Mouse (Mus musculus): Measurements from ENCODE around the gene Rtkn2. TPM values are rescaled to one million over a fixed set of nuclear protein-coding genes. Genes with fewer than 3 reads are reported as not detected.
"Not testable (repeated sequence)": the region's sequence is repeated elsewhere in the genome, so short reads cannot be mapped to it uniquely, and the experiment has no call there.

Rtkn2 gene
- polyA plus RNA-seq, 1 experiment from 2014 or later, result 8.9 TPM

DNA sequence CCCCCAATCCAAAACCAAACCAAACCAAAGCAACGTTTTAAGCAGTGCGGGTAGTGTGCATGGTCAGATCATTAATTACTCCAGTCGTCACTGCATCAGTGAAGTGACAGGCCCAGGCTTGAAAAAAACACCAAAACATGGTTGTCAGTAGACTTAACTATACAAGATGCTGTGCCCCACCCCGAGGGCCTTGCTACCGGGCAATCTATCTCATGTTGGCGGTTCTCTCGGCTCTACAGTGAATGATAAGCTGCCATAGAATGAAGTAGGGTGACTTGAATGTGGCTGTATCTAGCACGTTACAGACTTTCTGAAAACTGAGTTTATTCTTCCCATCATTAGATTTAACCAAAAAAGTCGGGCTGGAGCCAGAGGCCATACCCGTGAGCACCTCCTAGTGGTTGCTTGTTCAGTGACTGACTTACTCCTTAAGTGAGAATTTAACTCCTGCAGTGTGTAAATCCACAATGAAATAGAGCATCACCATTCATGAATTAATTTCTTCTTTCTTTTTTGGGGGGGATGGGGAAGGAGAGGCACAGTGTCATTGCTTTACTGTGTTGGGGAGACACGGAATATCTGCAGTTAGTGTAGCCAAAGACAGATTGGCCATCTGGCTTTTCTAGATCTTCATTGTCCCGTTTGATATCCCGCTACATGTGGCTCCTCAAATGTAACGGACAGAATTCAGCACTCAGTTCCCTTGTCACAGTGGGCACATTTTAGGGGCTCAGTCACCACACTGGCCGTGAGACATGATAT is 110.2 kb downstream of the Rtkn2 start:
- 0 out of 2 replicates have a peak, but pooled peaks cover 6% of the 10 kb centered on the region for H3K36me3 ChIP-seq
- WGBS, result 78% methylated on average over 15 of the region's 15 CpGs
- no peak for ATAC-seq
- no peak overlapping the region for H3K9ac ChIP-seq (replicated peaks)
- H3K27me3 ChIP-seq, result no peaks in the 10 kb centered on the region
- H3K4me2 ChIP-seq (replicated peaks), result no peak overlapping the region
- no peak overlapping the region for H3K4me3 ChIP-seq (replicated peaks)
- H3K27ac ChIP-seq, result no peak overlapping the region
- H3K4me1 ChIP-seq (replicated peaks), result no peaks in the 10 kb centered on the region
- no peaks in the 10 kb centered on the region for H3K9me3 ChIP-seq

GRCm38 (mm10) chr10:68090197-68090535 is 110.8 kb downstream of the Rtkn2 start:
- no peaks in the 10 kb centered on the region for H3K9me3 ChIP-seq
- no peak for ATAC-seq

GRCm38 (mm10) chr10:68090544-68090943 is 111.2 kb downstream of the Rtkn2 start:
- H3K9ac ChIP-seq (replicated peaks), result no peak overlapping the region
- no peak overlapping the region for H3K27ac ChIP-seq
- H3K4me2 ChIP-seq (replicated peaks), result no peak overlapping the region
- no peaks in the 10 kb centered on the region for H3K4me1 ChIP-seq (replicated peaks)
- ATAC-seq, result no peak
- H3K36me3 ChIP-seq, result peaks cover 12% of the 10 kb centered on the region; the same call in 1 of the 2 replicates
- H3K4me3 ChIP-seq (replicated peaks), result no peak overlapping the region
- H3K27me3 ChIP-seq, result no peaks in the 10 kb centered on the region
- 87% methylated on average over 3 of the region's 3 CpGs for WGBS
- no peaks in the 10 kb centered on the region for H3K9me3 ChIP-seq

More at GRCm38 (mm10) chr10:68090197-68090535, 110.8 kb downstream of the Rtkn2 start:
- Histone ChIP-seq H3K36me3 (peaks cover 11% of the 10 kb centered on the region; the same call in 1 of the 2 replicates), H3K4me1 (replicated peaks) (no peaks in the 10 kb centered on the region), H3K4me2 (replicated peaks) (no peak overlapping the region), H3K9ac (replicated peaks) (no peak overlapping the region), H3K4me3 (replicated peaks) (no peak overlapping the region), H3K27ac (no peak overlapping the region), H3K27me3 (no peaks in the 10 kb centered on the region)
- WGBS, result 76% methylated on average over 4 of the region's 4 CpGs

DNA sequence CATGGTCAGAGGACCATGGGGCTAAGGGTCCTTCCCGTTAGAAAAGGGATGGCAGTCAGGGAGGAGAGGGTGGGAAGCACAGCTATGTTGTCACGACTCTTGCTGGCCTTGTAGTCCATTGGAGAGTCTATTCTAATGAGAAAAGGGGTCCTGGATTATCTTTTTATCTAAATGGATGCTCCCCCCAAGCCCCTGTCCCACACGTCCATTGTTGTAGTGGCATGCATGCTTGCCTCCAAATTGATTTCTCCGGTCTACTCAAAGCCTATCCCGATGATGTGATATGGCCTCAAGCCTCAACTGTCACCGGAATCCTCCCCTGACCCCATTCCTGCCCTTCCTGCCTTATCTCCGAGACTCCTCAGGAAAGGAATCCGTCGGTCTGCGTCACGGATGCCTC is 111.6 kb downstream of the Rtkn2 start:
- no peak overlapping the region for H3K4me3 ChIP-seq (replicated peaks)
- H3K36me3 ChIP-seq, result peaks cover 14% of the 10 kb centered on the region
- H3K9ac ChIP-seq (replicated peaks), result no peak overlapping the region
- no peaks in the 10 kb centered on the region for H3K4me1 ChIP-seq (replicated peaks)
- H3K9me3 ChIP-seq, result no peaks in the 10 kb centered on the region
- no peak for ATAC-seq
- H3K27me3 ChIP-seq, result no peaks in the 10 kb centered on the region
- no peak overlapping the region for H3K4me2 ChIP-seq (replicated peaks)
- H3K27ac ChIP-seq, result no peak overlapping the region
- 82% methylated on average over 11 of the region's 11 CpGs for WGBS

GRCm38 (mm10) chr10:68091840-68092239 is 112.5 kb downstream of the Rtkn2 start:
- no peak overlapping the region for H3K4me2 ChIP-seq (replicated peaks)
- H3K9ac ChIP-seq (replicated peaks), result no peak overlapping the region
- no peaks in the 10 kb centered on the region for H3K27me3 ChIP-seq
- no peaks in the 10 kb centered on the region for H3K9me3 ChIP-seq
- no peak for ATAC-seq
- H3K36me3 ChIP-seq, result peaks cover 22% of the 10 kb centered on the region
- WGBS, result 91% methylated on average over 4 of the region's 4 CpGs
- H3K4me3 ChIP-seq (replicated peaks), result no peak overlapping the region
- no peaks in the 10 kb centered on the region for H3K4me1 ChIP-seq (replicated peaks)
- no peak overlapping the region for H3K27ac ChIP-seq

DNA sequence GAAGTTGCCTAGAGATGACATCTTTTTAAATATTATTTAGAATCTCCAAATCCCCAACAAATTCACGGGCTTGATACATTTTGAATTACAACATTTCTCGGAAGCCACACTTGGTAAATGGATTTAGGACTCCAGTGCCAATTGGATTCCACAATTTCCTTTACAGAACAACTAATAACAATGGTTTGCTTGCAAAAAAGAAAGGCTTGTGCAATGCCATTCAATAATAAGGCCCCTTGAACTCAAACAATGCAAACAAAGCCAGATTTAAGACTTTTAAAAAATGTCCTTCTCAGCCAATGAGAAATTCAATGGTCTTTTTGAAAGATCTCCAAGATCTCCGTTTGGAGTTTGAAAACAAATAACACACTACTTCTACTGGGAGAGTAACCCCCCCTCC is 114.1 kb downstream of the Rtkn2 start:
- peaks cover 38% of the 10 kb centered on the region for H3K36me3 ChIP-seq

GRCm38 (mm10) chr10:68095136-68095535 is 115.8 kb downstream of the Rtkn2 start:
- Histone ChIP-seq H3K4me1 (replicated peaks) (no peaks in the 10 kb centered on the region), H3K9me3 (no peaks in the 10 kb centered on the region), H3K36me3 (peaks cover 40% of the 10 kb centered on the region), H3K9ac (replicated peaks) (no peak overlapping the region), H3K27ac (no peak overlapping the region), H3K4me2 (replicated peaks) (no peak overlapping the region), H3K27me3 (no peaks in the 10 kb centered on the region), H3K4me3 (replicated peaks) (no peak overlapping the region)
- ATAC-seq, result no peak
- 87% methylated on average over 2 of the region's 2 CpGs for WGBS

More for the DNA sequence above, 114.1 kb downstream of the Rtkn2 start:
- Histone ChIP-seq H3K4me3 (replicated peaks) (no peak overlapping the region), H3K4me2 (replicated peaks) (no peak overlapping the region), H3K4me1 (replicated peaks) (no peaks in the 10 kb centered on the region), H3K27ac (no peak overlapping the region), H3K9me3 (no peaks in the 10 kb centered on the region), H3K9ac (replicated peaks) (no peak overlapping the region), H3K27me3 (no peaks in the 10 kb centered on the region)
- 54% methylated on average over 3 of the region's 3 CpGs for WGBS
- no peak for ATAC-seq

DNA sequence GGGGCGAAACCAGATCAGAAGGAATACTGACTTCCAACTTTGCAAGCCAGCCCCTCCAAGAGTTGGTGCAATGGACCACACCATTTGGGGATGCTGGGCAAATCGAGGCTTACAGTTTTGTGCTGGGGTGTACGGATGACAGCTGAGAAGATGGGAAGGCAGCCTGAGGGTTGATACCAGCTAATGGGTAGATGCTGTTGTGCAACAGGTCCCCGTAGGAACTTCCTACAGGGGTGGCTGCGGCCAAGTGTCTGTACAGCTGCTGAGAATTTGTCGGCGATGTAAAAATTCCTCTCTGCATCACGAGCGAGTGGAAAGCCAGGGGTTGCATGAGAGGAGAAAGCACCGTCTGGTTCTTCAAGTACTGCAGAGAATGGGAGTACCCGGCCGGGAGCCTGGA is 117.0 kb downstream of the Rtkn2 start:
- ATAC-seq, result no peak
- H3K27me3 ChIP-seq, result no peaks in the 10 kb centered on the region
- H3K9ac ChIP-seq (replicated peaks), result no peak overlapping the region

DNA sequence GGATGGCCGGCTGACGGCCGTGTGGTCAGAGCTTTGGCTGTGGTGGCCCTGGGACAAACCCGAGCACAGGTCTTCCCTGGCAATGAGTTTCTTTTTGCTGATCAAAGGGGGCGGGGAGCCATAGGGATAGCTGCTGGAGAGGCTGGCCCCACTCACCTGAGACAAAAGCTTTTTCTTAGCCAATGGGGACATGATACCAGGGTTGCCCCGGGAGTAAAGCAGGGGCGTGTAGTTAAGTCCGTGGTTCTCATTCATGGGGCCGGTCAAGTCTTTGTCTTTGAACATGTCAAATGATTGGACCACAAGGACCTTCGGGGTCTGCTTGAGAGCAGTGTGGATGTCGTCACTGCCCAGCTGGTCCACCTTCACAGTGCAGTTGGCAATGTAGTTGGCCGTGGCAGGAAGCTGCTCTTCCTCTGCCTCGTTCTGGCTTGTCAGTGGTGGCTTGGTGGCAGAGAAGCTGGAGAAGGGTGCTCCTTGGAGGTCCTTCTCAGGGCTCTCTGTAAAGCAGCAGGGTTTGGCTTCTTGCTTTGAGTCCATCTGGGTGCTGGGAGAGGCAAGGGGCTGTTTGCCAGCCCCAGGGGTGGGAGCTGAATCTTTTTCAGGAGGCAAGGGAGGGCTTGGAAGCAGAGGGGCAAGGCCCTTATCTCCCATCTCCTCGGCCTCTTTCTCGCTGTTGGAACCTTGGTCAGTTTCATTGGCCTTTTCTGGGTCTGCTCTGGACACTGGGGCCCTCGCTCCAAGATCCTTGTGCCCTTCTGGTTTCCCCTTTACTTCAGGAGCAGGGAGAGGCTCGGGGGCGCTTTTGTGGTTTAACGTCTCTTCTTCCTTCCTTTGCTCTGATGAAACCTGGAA is 118.7 kb downstream of the Rtkn2 start:
- Histone ChIP-seq H3K36me3 (peaks cover 45% of the 10 kb centered on the region), H3K4me3 (replicated peaks) (no peak overlapping the region), H3K4me1 (replicated peaks) (no peaks in the 10 kb centered on the region), H3K9me3 (no peaks in the 10 kb centered on the region), H3K9ac (replicated peaks) (no peak overlapping the region), H3K4me2 (replicated peaks) (no peak overlapping the region), H3K27ac (no peak overlapping the region), H3K27me3 (no peaks in the 10 kb centered on the region)
- WGBS, result 92% methylated on average over 19 of the region's 19 CpGs
- ATAC-seq, result no peak

More for the DNA sequence above, 117.0 kb downstream of the Rtkn2 start:
- 96% methylated on average over 12 of the region's 12 CpGs for WGBS
- H3K9me3 ChIP-seq, result no peaks in the 10 kb centered on the region
- no peak overlapping the region for H3K4me3 ChIP-seq (replicated peaks)
- H3K4me2 ChIP-seq (replicated peaks), result no peak overlapping the region
- H3K4me1 ChIP-seq (replicated peaks), result no peaks in the 10 kb centered on the region
- peaks cover 45% of the 10 kb centered on the region for H3K36me3 ChIP-seq
- no peak overlapping the region for H3K27ac ChIP-seq

GRCm38 (mm10) chr10:68099801-68100200 is 120.4 kb downstream of the Rtkn2 start:
- not testable (repeated sequence) for ATAC-seq; H3K27me3 ChIP-seq; H3K9ac ChIP-seq (replicated peaks); H3K4me2 ChIP-seq (replicated peaks); H3K4me3 ChIP-seq (replicated peaks); H3K9me3 ChIP-seq; H3K27ac ChIP-seq
- 93% methylated on average over 7 of the region's 7 CpGs for WGBS
- Histone ChIP-seq H3K36me3 (peaks cover 37% of the 10 kb centered on the region), H3K4me1 (replicated peaks) (peaks cover 13% of the 10 kb centered on the region)

DNA sequence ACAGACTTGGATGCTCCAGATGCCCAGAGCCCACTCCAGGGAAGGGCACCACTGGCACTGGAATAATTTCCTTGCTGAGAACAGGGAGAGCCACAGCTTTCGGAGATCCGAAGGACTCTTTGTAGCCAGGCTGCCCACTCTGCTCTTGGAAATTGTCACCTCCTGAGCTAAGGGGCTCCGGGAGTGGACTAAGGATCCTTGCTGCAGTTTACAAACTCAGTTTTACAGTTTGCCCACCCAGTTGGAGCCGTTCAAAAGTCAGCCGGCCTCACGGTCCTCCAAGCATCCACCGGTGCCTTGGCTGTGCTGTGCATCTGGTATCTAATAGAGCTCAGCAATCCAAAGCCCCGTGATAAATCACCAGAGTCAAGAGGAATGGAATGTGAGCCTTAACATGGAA is 121.1 kb downstream of the Rtkn2 start:
- Histone ChIP-seq H3K9me3 (no peaks in the 10 kb centered on the region), H3K4me3 (replicated peaks) (no peak overlapping the region), H3K27ac (no peak overlapping the region), H3K9ac (replicated peaks) (no peak overlapping the region), H3K36me3 (peaks cover 33% of the 10 kb centered on the region), H3K4me2 (replicated peaks) (no peak overlapping the region), H3K4me1 (replicated peaks) (peaks cover 20% of the 10 kb centered on the region), H3K27me3 (no peaks in the 10 kb centered on the region)
- ATAC-seq, result no peak
- WGBS, result 92% methylated on average over 8 of the region's 8 CpGs

- Histone ChIP-seq H3K36me3 (peaks cover 29% of the 10 kb centered on the region), H3K4me2 (replicated peaks) (no peak overlapping the region), H3K27ac (no peak overlapping the region), H3K9me3 (no peaks in the 10 kb centered on the region), H3K9ac (replicated peaks) (no peak overlapping the region), H3K4me3 (replicated peaks) (no peak overlapping the region), H3K4me1 (replicated peaks) (peaks cover 27% of the 10 kb centered on the region), H3K27me3 (no peaks in the 10 kb centered on the region)
- no peak for ATAC-seq
- 84% methylated on average over 4 of the region's 4 CpGs for WGBS
These were observed 121.9 kb downstream of the Rtkn2 start for GRCm38 (mm10) chr10:68101251-68101650.

Measured in midbrain, embryonic 13.5 days (tissue).